Mouse (Mus musculus): Measurements from ENCODE around the gene Lin7a.

The Lin7a gene

DNA sequence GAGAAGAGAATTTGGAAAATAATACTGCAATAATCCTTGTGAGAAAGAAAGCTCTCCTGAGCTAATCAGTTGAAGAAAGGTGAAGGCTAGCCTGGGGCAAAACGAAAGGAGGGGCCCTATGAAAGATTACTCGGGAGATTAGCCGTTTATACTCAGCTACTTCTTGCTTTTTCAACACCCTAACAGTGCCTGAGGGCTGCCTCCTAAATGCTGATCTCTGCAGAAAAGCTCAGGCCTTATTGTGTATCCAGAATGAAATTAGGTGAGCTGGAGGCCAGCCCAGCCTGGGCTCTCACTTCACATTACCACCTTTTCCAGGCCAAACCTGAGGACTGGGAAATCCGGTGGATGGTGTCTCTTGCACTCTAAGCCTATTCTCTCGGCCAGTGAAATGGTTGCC lies 165.5 kb downstream of the Lin7a start:
- no peak for TF ChIP-seq NANOG (IDR thresholded peaks at IDR 0.05; ENCODE audit: borderline replicate concordance, low read length)
- no peak for TF ChIP-seq POU5F1 (IDR thresholded peaks at IDR 0.05; ENCODE audit: borderline replicate concordance, low read length)
- no peak for TF ChIP-seq CTCF (conservative IDR thresholded peaks at IDR 0.05; ENCODE audit: low read length)
- Histone ChIP-seq H3K27me3 (ENCODE audit: insufficient read depth, low read length) (no peaks in the 10 kb centered on the region), H3K4me1 (replicated peaks; ENCODE audit: low read depth, low read length) (no peaks in the 10 kb centered on the region), H3K4me3 (replicated peaks; ENCODE audit: low read length) (no peak overlapping the region), H3K36me3 (ENCODE audit: insufficient read depth, low read length) (no peaks in the 10 kb centered on the region), H3K9me3 (ENCODE audit: low read length) (no peaks in the 10 kb centered on the region)

DNA sequence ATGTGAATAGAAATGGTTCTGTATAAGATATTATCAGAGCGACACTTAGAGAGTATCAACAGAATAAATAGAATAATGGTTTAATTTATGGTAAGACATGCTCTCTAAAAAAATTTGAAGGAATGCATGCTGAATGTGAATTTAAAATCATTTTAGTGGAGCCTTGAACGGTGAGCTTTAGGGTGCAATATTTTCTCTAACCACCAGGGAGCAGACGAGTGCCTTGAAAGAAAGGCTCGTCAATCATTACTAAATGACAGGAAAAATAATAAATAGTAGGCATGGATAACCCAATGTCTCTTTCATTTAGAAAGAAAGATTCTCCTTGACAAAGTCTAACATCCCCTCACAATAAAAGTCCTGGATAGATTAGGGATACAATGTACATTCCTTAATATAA lies 171.3 kb downstream of the Lin7a start:
- no peak for TF ChIP-seq NANOG (IDR thresholded peaks at IDR 0.05; ENCODE audit: borderline replicate concordance, low read length)
- TF ChIP-seq CTCF (conservative IDR thresholded peaks at IDR 0.05; ENCODE audit: low read length) = peak; percentile 68
- Histone ChIP-seq H3K4me1 (replicated peaks; ENCODE audit: low read depth, low read length) (no peaks in the 10 kb centered on the region), H3K27me3 (ENCODE audit: insufficient read depth, low read length) (no peaks in the 10 kb centered on the region), H3K4me3 (replicated peaks; ENCODE audit: low read length) (no peak overlapping the region), H3K36me3 (ENCODE audit: insufficient read depth, low read length) (no peaks in the 10 kb centered on the region), H3K9me3 (ENCODE audit: low read length) (no peaks in the 10 kb centered on the region)

DNA sequence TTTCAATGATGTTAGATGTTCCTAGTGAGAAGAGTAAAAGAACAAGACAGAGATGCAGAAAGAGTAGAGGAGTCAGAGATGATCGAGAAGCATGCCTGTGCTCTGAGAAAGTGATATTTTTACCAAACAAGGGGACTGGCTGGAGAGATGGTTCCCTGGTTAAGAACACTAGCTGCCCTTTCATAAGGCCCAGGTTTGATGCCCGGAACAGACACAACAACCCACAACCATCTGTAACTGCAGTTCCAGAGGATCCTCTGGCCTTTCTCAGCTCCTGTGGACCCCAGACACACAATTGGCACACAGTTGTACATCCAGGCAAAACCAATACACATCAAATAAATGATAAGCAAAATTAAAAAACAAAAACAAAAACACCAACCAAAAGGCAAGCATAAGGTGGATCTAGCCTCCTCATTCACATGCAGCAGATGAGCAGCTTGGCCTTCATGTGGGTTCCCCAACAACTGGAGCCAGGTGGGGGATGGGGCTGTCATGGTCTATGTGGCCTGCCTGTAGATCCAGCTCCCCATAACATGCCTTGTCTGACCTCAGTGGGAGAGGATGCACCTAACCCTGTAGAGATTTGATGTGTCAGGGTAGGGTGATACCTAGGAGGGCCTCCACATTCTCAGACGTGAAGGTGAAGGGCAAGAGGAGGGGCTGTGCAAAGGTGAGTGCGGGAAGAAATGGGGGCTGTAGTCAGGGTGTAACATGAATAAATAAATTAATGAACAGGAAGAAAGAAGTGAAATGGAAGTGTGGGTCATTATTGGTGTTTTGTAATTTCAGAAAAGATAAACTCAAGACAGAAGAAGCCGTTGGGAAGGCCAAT lies 178.2 kb downstream of the Lin7a start:
- Histone ChIP-seq H3K4me1 (replicated peaks; ENCODE audit: low read depth, low read length) (no peaks in the 10 kb centered on the region), H3K4me3 (replicated peaks; ENCODE audit: low read length) (no peak overlapping the region), H3K36me3 (ENCODE audit: insufficient read depth, low read length) (no peaks in the 10 kb centered on the region)

DNA sequence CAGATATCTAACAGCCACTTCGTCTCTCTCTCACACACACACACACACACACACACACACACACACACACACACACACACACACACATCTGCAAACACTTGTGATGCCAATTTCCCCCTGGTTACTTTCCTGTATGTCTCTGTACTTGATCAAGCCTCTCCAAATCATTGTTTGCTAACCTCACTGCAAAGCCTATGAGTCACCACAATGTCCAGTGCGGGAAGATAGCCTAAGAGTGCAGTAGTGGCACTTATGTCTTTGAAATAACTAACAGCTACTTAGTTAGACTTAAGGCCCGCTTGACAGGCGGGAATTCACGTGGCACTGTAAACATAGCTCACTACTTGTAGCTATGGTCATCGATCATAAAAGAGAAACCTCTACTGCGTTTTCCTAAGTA lies 196.3 kb downstream of the Lin7a start:
- Histone ChIP-seq H3K27me3 (ENCODE audit: insufficient read depth, low read length) (no peaks in the 10 kb centered on the region), H3K9me3 (ENCODE audit: low read length) (no peaks in the 10 kb centered on the region), H3K4me1 (replicated peaks; ENCODE audit: low read depth, low read length) (no peaks in the 10 kb centered on the region), H3K36me3 (ENCODE audit: insufficient read depth, low read length) (no peaks in the 10 kb centered on the region), H3K4me3 (replicated peaks; ENCODE audit: low read length) (no peak overlapping the region)
- TF ChIP-seq POU5F1 (IDR thresholded peaks at IDR 0.05; ENCODE audit: borderline replicate concordance, low read length) = no peak
- TF ChIP-seq CTCF (conservative IDR thresholded peaks at IDR 0.05; ENCODE audit: low read length) = no peak
- TF ChIP-seq NANOG (IDR thresholded peaks at IDR 0.05; ENCODE audit: borderline replicate concordance, low read length) = no peak

More for the DNA sequence above, 178.2 kb downstream of the Lin7a start:
- no peak for TF ChIP-seq NANOG (IDR thresholded peaks at IDR 0.05; ENCODE audit: borderline replicate concordance, low read length)
- TF ChIP-seq CTCF (conservative IDR thresholded peaks at IDR 0.05; ENCODE audit: low read length) = no peak
- no peak for TF ChIP-seq POU5F1 (IDR thresholded peaks at IDR 0.05; ENCODE audit: borderline replicate concordance, low read length)
- Histone ChIP-seq H3K27me3 (ENCODE audit: insufficient read depth, low read length) (no peaks in the 10 kb centered on the region), H3K9me3 (ENCODE audit: low read length) (no peaks in the 10 kb centered on the region)
